Mouse (Mus musculus): Measurements from ENCODE around the gene Gm20908. TPM values are rescaled to one million over a fixed set of nuclear protein-coding genes. Genes with fewer than 3 reads are reported as not detected.
"Not testable (repeated sequence)": the region's sequence is repeated elsewhere in the genome, so short reads cannot be mapped to it uniquely, and the experiment has no call there.

The Gm20908 gene
- total RNA-seq (2021) (not detected), polyA plus RNA-seq (2012; rRNA removed) (not detected in 2 replicates)
- long read RNA-seq, result 0 reads

DNA sequence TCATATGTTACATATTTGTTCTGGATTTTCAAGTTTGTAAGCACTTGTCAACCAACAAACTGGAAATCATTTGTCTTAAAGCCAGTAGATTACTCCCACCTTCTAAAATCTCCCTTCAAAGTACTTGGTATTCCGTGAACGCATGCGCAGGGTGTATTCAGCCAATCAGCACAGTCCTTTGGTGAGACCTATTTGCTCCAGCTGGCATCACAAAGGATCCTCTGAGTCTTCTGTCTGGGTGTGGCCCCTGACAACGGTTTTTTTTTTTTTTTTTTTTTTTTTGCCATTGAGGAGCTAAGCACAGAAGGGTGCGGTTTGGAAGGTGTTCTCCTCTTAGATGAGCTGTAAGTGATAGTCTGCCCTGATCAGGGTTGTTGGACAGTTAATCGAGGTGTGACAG is at the start of gene Gm20908:
Gene Gm20908, plus strand, starts transcription at position 301 of the 400 bp plus-strand sequence.
- H3K27me3 ChIP-seq (ENCODE audit: control insufficient read depth, insufficient read depth, low read length); DNase-seq; H3K36me3 ChIP-seq (ENCODE audit: control insufficient read depth, insufficient read depth, low read length); H3K27ac ChIP-seq; H3K9ac ChIP-seq (ENCODE audit: low read depth, low read length); H3K4me1 ChIP-seq (ENCODE audit: control insufficient read depth, insufficient read depth, low read length); intact Hi-C loops (cut with DNase I); H3K79me2 ChIP-seq (replicated peaks; ENCODE audit: control insufficient read depth, insufficient read depth, low read length); H3K4me3 ChIP-seq: not testable (repeated sequence)
- no CpG with 5 or more reads among the region's 6 CpGs for WGBS

Data from heart, adult 2 months (tissue).